Mouse (Mus musculus) hindbrain, embryonic 15.5 days (tissue): ENCODE measurements at regions not wholly inside any gene's neighbourhood (a gene's known extent, or its start where the extent isn't known, plus 50 kb on each side); places are given as distances from the start of the nearest gene placed in this dataset.

Experiments used
- ATAC-seq: fragments of 200-750 bp; cut with Nextera tagmentation; 2 replicates; pipeline ENCODE4 v1.8.0; 2017; ENCODE audit warnings: low read depth, moderate number of reproducible peaks, moderate TSS enrichment; ENCODE audit not compliant: low FRiP score
- H3K27ac ChIP-seq: fragments of 300-500 bp; sonication (generic); replicated peaks from 2 replicates; pipeline ENCODE4 v1.5.1; 2015; ENCODE audit warnings: mild to moderate bottlenecking, inconsistent platforms
- H3K27me3 ChIP-seq: fragments of 300-500 bp; sonication (generic); 2 replicates; pipeline ENCODE4 v1.6.1; 2015; ENCODE audit warnings: control low read depth, inconsistent platforms
- H3K36me3 ChIP-seq: fragments of 300-500 bp; sonication (generic); 2 replicates; pipeline ENCODE4 v1.6.1; 2015; ENCODE audit warnings: control low read depth, inconsistent platforms
- H3K4me1 ChIP-seq: fragments of 300-500 bp; sonication (generic); replicated peaks from 2 replicates; pipeline ENCODE4 v1.6.1; 2015; ENCODE audit warnings: control low read depth, inconsistent platforms
- H3K4me2 ChIP-seq: fragments of 300-500 bp; sonication (generic); 2 replicates; pipeline ENCODE4 v1.6.1; 2015; ENCODE audit warnings: moderate library complexity, mild to moderate bottlenecking, inconsistent platforms
- H3K4me3 ChIP-seq: fragments of 300-500 bp; sonication (generic); 2 replicates; pipeline ENCODE4 v1.5.1; 2015; ENCODE audit warnings: mild to moderate bottlenecking, inconsistent platforms
- H3K9ac ChIP-seq: fragments of 300-500 bp; sonication (generic); 2 replicates; pipeline ENCODE4 v1.6.1; 2015; ENCODE audit warnings: inconsistent platforms
- H3K9me3 ChIP-seq: fragments of 300-500 bp; sonication (generic); 2 replicates; pipeline ENCODE4 v1.6.1; 2016; ENCODE audit warnings: control low read depth, inconsistent platforms
- WGBS: fragments of 180-500 bp; shearing (Covaris S2); methylation state at CpG from one replicate; pipeline ENCODE4 v1.1.7; 2015; 5-methylcytosine and 5-hydroxymethylcytosine counted together

DNA sequence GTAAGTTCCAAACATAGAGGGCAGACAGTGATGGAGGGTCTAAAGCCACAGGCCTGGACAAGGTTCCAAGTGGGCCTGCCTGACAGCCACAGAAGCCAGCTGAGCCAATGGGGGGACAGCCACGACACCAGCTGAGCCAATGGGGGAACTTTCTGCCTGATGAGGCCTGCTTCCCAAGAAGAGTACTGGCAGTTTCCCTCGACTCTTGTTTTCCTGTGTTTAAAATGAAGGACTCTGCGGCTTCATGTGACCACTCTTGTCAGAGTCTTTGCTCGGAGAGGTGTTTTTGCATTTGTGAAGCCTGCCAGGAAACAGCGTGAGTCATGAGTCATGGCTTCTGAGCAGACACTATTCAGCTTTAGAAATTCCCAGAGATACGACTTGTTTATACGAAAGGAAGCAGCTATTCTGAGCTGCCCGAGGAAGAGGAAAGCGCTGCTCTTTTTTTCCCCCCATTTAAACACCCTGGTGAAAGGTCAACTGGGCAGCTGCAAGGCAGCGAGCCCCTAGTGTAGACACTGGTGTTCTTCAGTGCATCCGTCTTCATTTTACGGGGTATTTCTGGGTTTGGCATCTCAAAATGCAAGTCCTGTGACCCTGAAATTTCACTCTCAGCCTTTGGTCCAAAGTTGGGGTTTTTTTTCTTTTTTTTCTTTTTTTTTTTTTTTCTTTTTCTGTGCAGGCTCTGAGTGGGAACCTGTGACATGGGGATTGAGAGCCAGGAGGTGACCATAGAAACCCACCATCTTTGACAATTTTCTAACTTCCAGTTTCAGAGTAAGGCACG is 183.5 kb upstream of the Klf7 start:
- H3K9ac ChIP-seq: no peak overlapping the region
- peaks cover 17% of the 10 kb centered on the region for H3K4me1 ChIP-seq
- 27% methylated on average over 13 of the region's 13 CpGs for WGBS
- H3K27ac ChIP-seq: peak overlapping the region; percentile 63
- no peaks in the 10 kb centered on the region for H3K27me3 ChIP-seq
- H3K4me3 ChIP-seq: no peak overlapping the region
- H3K4me2 ChIP-seq: peak overlapping the region; percentile 30
- peak; percentile 85 for ATAC-seq
- no peaks in the 10 kb centered on the region for H3K9me3 ChIP-seq
- H3K36me3 ChIP-seq: no peaks in the 10 kb centered on the region

- Histone ChIP-seq H3K9ac (no peak overlapping the region), H3K36me3 (no peaks in the 10 kb centered on the region), H3K4me3 (no peak overlapping the region), H3K9me3 (no peaks in the 10 kb centered on the region), H3K27me3 (no peaks in the 10 kb centered on the region), H3K4me1 (peaks cover 17% of the 10 kb centered on the region), H3K27ac (peak overlapping the region; percentile 62), H3K4me2 (peak overlapping the region; percentile 41)
- WGBS: 9% methylated on average over 8 of the region's 10 CpGs
- 0 out of 2 replicates have a peak, but pooled peaks have one; percentile 65 for ATAC-seq
Measured at GRCm38 (mm10) chr1:64302833-64303358, 180.8 kb upstream of the Klf7 start.

DNA sequence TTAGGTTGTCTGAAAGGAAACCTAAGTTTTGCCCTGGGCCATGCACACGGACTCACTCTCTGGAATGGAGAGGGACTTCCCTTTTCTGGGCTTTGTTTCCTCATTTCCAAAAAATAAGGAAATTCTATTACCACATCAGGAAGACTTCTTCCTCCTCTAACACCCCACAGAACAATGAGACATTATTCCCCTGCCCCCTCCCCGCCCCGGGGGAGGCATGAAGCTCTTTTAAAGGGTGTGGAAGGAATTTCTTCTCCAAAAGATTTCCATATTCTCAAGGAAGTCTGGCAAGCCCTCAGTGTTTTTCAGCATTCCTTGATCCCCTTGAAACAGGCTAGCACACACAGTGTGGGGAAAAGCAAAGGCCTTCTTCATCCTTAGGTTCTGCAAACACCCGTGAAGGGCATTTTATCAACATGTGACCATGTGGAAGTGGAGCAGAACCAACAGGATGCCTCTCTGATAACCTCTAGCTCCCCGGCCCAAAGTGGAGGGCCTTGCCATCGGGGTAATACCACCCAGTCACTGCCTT is 179.5 kb upstream of the Klf7 start:
- no peaks in the 10 kb centered on the region for H3K9me3 ChIP-seq
- no peak overlapping the region for H3K4me2 ChIP-seq
- H3K4me1 ChIP-seq: peaks cover 17% of the 10 kb centered on the region
- H3K27ac ChIP-seq: no peak overlapping the region
- ATAC-seq: no peak
- H3K27me3 ChIP-seq: no peaks in the 10 kb centered on the region
- H3K36me3 ChIP-seq: no peaks in the 10 kb centered on the region
- WGBS: 75% methylated on average over 6 of the region's 6 CpGs
- H3K4me3 ChIP-seq: no peak overlapping the region
- H3K9ac ChIP-seq: no peak overlapping the region

- 88% methylated on average over 8 of the region's 8 CpGs for WGBS
Measured at GRCm38 (mm10) chr1:64300951-64301529, 179.0 kb upstream of the Klf7 start.

DNA sequence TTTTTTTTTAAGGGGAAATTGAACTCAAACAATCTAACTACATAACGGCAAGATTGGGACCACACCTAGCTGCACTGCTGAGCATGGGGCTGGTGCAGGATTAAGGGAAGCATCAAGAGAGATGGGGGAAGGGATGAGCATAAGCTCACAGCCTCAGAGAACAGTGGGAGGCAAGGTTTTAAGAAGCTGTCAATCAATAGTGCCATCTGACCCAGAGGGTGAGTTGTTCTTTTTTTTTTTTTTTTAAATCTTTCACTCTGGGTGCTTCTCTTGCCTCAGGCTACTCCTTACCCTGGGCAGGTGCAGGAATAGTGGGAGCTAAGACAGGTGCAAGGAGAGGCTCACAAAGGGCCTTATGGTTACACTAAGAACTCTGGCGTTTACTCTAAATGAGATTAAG is 176.9 kb upstream of the Klf7 start:
- no peaks in the 10 kb centered on the region for H3K9me3 ChIP-seq

More at GRCm38 (mm10) chr1:64300951-64301529, 179.0 kb upstream of the Klf7 start:
- no peaks in the 10 kb centered on the region for H3K27me3 ChIP-seq
- no peak overlapping the region for H3K4me2 ChIP-seq
- H3K27ac ChIP-seq: no peak overlapping the region
- no peak overlapping the region for H3K9ac ChIP-seq
- H3K4me3 ChIP-seq: no peak overlapping the region
- no peak for ATAC-seq
- no peaks in the 10 kb centered on the region for H3K9me3 ChIP-seq
- peaks cover 15% of the 10 kb centered on the region for H3K4me1 ChIP-seq
- H3K36me3 ChIP-seq: no peaks in the 10 kb centered on the region

DNA sequence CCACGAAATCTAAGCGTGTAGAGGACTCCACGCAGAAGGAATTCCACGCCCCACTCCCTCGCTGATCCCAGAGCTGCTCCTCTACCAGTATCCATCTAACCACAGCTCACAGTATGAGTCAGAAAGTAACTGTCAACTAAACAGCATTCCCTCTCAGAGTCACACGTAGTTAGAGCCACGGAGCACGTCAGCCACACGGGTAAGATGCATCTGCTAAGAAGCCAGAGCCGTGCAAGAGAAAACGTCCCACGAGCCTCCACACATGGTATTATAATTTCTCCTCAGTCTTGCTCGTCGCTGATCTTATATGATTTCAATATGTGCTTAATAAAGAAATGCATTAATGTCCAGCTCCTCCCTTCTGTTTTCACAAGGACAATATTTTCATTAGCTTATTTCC is 176.1 kb upstream of the Klf7 start:
- WGBS: 72% methylated on average over 14 of the region's 14 CpGs
- Histone ChIP-seq H3K36me3 (no peaks in the 10 kb centered on the region), H3K9ac (no peak overlapping the region), H3K4me2 (no peak overlapping the region), H3K9me3 (no peaks in the 10 kb centered on the region), H3K27me3 (no peaks in the 10 kb centered on the region), H3K4me1 (peaks cover 4% of the 10 kb centered on the region), H3K4me3 (no peak overlapping the region), H3K27ac (no peak overlapping the region)
- ATAC-seq: no peak

More for the DNA sequence above, 176.9 kb upstream of the Klf7 start:
- peaks cover 5% of the 10 kb centered on the region for H3K4me1 ChIP-seq
- ATAC-seq: no peak
- WGBS: 44% methylated on average over 2 of the region's 2 CpGs
- no peaks in the 10 kb centered on the region for H3K27me3 ChIP-seq
- H3K9ac ChIP-seq: no peak overlapping the region
- no peak overlapping the region for H3K4me2 ChIP-seq
- no peak overlapping the region for H3K27ac ChIP-seq
- H3K4me3 ChIP-seq: no peak overlapping the region
- no peaks in the 10 kb centered on the region for H3K36me3 ChIP-seq

GRCm38 (mm10) chr1:64297343-64297742 is 175.3 kb upstream of the Klf7 start:
- 86% methylated on average over 5 of the region's 5 CpGs for WGBS
- H3K4me3 ChIP-seq: no peak overlapping the region
- no peaks in the 10 kb centered on the region; the same call in 1 of the 2 replicates for H3K4me1 ChIP-seq
- ATAC-seq: no peak
- H3K36me3 ChIP-seq: no peaks in the 10 kb centered on the region
- H3K27ac ChIP-seq: no peak overlapping the region
- no peak overlapping the region for H3K9ac ChIP-seq
- H3K27me3 ChIP-seq: no peaks in the 10 kb centered on the region
- H3K9me3 ChIP-seq: no peaks in the 10 kb centered on the region
- no peak overlapping the region for H3K4me2 ChIP-seq

DNA sequence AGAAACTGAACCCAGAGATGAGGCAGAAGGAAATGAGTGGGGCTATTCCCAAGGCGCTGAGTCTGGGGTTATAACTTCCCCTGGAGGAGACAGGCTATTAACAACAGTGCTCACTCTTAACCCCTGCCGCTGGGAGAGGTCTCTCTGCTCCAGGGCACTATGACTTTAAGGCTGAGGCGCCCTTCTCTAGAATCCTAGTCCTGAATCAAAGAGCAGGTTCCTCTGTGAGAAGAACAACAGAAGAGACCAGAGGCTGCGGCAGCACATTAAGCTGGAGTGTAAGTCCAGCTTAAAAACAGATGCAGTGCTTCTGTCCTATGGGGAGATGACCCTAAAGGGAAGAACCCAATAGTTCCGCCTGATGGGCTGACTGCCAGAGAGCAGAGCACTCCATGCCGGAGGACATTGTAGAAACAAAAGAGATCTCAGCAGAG is 173.4 kb upstream of the Klf7 start:
- 28% methylated on average over 6 of the region's 6 CpGs for WGBS
- 0 out of 2 replicates have a peak overlapping the region, but pooled peaks have one; percentile 39 for H3K27ac ChIP-seq

GRCm38 (mm10) chr1:64295051-64295450 is 173.0 kb upstream of the Klf7 start:
- no peak for ATAC-seq
- WGBS: 84% methylated on average over 7 of the region's 7 CpGs
- no peaks in the 10 kb centered on the region for H3K9me3 ChIP-seq
- H3K4me1 ChIP-seq: no peaks in the 10 kb centered on the region; the same call in 1 of the 2 replicates
- H3K36me3 ChIP-seq: no peaks in the 10 kb centered on the region
- no peaks in the 10 kb centered on the region for H3K27me3 ChIP-seq
- no peak overlapping the region for H3K27ac ChIP-seq
- no peak overlapping the region for H3K9ac ChIP-seq
- H3K4me3 ChIP-seq: no peak overlapping the region
- no peak overlapping the region for H3K4me2 ChIP-seq

More for the DNA sequence above, 173.4 kb upstream of the Klf7 start:
- Histone ChIP-seq H3K9ac (no peak overlapping the region), H3K4me1 (no peaks in the 10 kb centered on the region; the same call in 1 of the 2 replicates), H3K36me3 (no peaks in the 10 kb centered on the region), H3K27me3 (no peaks in the 10 kb centered on the region), H3K4me2 (no peak overlapping the region), H3K4me3 (no peak overlapping the region), H3K9me3 (no peaks in the 10 kb centered on the region)
- no peak for ATAC-seq

DNA sequence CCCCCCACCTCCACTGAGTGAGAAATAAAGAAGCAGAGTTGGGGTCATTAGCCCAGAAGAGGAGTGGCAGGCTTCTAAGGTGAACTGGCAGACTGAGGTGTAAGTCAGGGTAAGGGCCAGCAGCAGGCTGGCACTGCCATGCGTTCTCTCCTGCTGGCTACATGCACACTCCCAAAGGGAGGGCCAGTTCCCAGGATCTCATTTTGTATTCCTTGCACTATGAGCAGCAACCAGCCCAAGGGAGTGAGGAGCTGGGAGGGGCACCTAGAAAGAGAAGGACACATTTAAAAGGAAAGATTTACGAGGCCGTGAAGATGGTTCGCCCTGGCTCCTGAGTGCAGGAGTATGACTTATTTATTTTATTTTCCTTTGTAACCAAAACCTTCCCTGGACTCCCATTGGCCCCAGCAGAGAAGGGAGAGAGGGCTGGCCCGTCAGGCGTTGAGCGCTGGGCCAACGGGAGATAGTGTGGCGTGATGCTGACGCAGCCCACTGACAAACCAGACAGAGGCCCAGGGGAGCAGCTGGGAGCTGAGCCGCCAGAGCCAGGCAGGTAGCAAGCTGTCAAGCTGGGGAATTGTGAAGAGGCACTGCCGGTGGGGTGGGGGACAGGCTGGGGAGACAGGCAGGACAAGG is 166.8 kb upstream of the Klf7 start:
- Histone ChIP-seq H3K27me3 (no peaks in the 10 kb centered on the region), H3K4me1 (peaks cover 8% of the 10 kb centered on the region), H3K4me3 (no peak overlapping the region), H3K9ac (no peak overlapping the region), H3K36me3 (no peaks in the 10 kb centered on the region), H3K4me2 (0 out of 2 replicates have a peak overlapping the region, but pooled peaks have one; percentile 9), H3K27ac (peak overlapping the region; percentile 41; the same call in 1 of the 2 replicates), H3K9me3 (no peaks in the 10 kb centered on the region)
- peak; percentile 88 for ATAC-seq
- WGBS: 45% methylated on average over 12 of the region's 12 CpGs

GRCm38 (mm10) chr1:64287068-64287467 is 165.0 kb upstream of the Klf7 start:
- H3K27ac ChIP-seq: no peak overlapping the region
- ATAC-seq: no peak
- no peaks in the 10 kb centered on the region for H3K9me3 ChIP-seq
- no peaks in the 10 kb centered on the region for H3K27me3 ChIP-seq
- H3K4me1 ChIP-seq: peaks cover 8% of the 10 kb centered on the region
- no peak overlapping the region for H3K4me2 ChIP-seq
- no peak overlapping the region for H3K9ac ChIP-seq
- no peak overlapping the region for H3K4me3 ChIP-seq
- no peaks in the 10 kb centered on the region for H3K36me3 ChIP-seq
- 82% methylated on average over 2 of the region's 2 CpGs for WGBS

DNA sequence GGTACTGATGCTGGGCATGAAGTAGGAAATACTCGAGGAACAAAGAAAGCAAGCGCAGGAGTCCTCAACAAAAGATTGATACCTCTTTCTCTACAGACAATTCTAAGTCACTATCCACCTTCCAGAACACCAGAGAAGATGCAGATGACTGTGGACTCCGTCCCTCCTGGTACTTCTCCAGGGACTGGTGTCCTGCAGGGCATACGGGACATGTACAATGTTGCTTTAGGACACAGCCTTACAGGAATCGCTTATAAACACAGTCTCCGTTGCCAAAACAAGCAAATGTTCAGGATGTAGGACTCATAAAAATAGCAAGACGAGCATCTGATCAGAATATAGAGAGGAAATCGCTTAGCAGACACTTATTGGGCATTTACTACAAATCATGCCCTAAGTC is 162.6 kb upstream of the Klf7 start:
- Histone ChIP-seq H3K9me3 (no peaks in the 10 kb centered on the region), H3K4me2 (no peak overlapping the region), H3K27me3 (no peaks in the 10 kb centered on the region), H3K9ac (no peak overlapping the region), H3K4me3 (no peak overlapping the region), H3K36me3 (no peaks in the 10 kb centered on the region), H3K27ac (no peak overlapping the region), H3K4me1 (peaks cover 8% of the 10 kb centered on the region)
- 84% methylated on average over 8 of the region's 8 CpGs for WGBS
- no peak for ATAC-seq
